Mouse (Mus musculus): ENCODE measurements around the gene Tmem233.

Gene Tmem233

GRCm38 (mm10) chr5:116083081-116083480 lies at the start of gene Tmem233:
Tmem233 (minus strand) TSS chr5:116083244.
- no peak for DNase-seq (ENCODE audit: extremely low spot score, low read depth, low spot score)

GRCm38 (mm10) chr5:116123344-116123743 lies 40.3 kb upstream of the Tmem233 start:
- DNase-seq (ENCODE audit: extremely low spot score, low read depth, low spot score): peak; percentile 74

DNA sequence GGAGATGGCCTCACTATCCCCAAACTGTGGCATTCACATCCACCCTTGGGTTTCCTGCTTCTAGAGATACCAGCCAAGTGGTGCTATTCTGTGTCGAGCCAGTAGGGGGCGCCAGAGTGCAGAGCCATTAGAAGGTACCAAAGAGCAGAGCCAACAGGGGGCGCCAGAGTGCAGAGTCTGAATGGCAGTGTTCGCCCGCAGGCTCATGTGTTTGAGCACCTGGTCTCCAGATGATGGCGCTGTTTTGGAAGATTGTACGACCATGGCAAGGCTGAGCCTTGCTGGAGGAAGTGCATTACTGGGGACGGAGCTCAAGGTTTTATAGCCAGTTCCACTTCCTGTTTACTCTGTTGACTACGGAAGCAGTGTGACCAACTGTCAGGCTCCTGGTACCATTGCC lies 33.5 kb upstream of the Tmem233 start:
- no peak for DNase-seq (ENCODE audit: extremely low spot score, low read depth, low spot score)

- no peak for DNase-seq (ENCODE audit: extremely low spot score, low read depth, low spot score)
These were observed 33.1 kb upstream of the Tmem233 start for GRCm38 (mm10) chr5:116116110-116116509.

GRCm38 (mm10) chr5:116115071-116115834 lies 32.2 kb upstream of the Tmem233 start:
- DNase-seq (ENCODE audit: extremely low spot score, low read depth, low spot score): no peak

- DNase-seq (ENCODE audit: extremely low spot score, low read depth, low spot score): no peak
These were observed 25.6 kb upstream of the Tmem233 start for GRCm38 (mm10) chr5:116108651-116109050.

DNA sequence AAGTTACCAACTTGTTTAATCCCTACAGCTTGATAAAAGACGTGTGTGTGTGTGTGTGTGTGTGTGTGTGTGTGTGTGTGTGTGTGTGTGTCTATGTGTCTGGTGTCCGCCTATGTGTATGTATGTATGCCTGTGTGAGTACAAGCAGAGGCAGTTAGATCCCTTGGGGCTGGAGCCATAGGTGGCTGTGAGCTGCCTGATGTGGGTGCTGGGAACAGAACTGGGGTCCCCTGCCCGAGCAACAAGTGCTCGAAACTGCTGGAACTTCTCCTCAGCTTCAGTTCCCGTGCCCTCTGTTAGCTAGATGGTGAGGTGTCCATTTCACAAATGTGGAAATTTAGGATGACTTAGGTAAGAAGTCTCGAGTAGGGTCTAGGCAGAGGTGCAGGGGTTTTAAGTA lies 1.2 kb upstream of the Tmem233 start:
- DNase-seq (ENCODE audit: extremely low spot score, low read depth, low spot score): no peak

DNA sequence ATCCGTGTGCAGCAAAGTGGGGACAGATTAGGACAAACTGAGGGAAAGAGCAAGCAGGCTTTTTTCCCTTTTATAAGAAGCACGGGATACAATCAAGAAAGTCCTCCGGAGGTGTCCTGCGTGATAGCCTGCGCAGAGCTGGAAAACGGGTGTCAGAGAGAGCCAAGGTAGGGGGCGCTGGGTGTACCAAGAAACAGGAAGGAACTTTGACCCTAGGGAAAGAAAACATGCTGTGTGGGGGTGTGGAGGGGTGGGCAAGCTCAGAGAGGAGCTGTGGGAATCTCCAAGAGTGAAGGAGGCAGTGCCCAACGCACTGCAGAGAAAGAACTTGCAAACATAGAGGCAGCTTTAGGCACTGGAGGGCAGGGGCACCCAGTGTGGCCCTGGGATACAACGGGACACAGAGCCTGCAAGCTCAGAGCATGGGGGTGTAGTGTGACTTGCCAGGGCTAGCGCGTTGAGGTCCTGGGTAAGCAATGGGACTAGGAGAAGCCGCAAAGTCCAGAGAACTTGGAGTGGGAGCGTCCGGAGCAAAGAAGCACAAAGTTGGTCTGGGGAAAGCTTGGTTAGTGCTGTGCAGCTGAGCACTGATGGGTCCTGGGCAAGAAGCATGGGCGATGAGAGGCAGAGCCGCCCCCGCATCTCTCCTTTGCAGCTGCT lies 673 bp downstream of the Tmem233 start:
- DNase-seq (ENCODE audit: extremely low spot score, low read depth, low spot score): no peak

DNA sequence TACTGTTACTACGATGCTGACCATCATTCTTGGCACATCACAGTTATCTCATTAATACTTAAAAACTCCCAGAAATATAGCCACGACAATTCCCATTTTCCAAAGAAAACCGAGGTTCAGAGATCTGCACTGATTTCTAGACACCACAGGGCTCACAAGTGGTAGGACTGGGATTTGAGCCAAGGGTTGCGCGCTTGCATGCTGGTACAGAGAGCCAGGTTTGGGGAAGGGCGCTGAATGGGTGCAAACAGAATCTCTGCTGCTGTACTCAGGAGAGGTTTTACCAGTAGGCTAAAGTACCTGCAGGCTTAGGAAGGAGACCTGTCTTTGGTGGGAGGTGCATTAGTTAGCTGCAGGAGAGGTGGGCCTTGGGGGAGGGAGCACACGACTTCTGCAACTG lies 1.4 kb downstream of the Tmem233 start:
- no peak for DNase-seq (ENCODE audit: extremely low spot score, low read depth, low spot score)

DNA sequence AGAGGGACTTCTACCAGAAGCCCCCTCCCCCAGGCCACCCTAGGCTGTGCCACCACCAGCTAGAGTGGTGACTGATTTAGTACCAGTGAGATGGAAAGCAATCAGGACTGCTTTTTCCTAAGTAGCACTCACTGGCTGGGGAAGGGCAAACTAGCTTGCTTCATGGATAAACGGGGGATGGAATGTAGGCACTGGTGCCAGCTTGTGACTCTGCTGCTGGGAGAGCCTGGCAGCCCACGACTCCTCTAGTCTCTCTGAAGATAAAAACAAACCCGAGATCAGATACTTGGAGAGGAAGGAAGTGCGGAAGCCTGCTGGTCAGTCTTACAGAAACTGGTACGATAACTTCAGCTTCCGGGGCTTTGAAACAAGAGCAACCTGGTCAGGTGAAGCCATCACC lies 2.3 kb downstream of the Tmem233 start:
- DNase-seq (ENCODE audit: extremely low spot score, low read depth, low spot score): no peak

GRCm38 (mm10) chr5:116069618-116070017 lies 13.4 kb downstream of the Tmem233 start:
- no peak for DNase-seq (ENCODE audit: extremely low spot score, low read depth, low spot score)

DNA sequence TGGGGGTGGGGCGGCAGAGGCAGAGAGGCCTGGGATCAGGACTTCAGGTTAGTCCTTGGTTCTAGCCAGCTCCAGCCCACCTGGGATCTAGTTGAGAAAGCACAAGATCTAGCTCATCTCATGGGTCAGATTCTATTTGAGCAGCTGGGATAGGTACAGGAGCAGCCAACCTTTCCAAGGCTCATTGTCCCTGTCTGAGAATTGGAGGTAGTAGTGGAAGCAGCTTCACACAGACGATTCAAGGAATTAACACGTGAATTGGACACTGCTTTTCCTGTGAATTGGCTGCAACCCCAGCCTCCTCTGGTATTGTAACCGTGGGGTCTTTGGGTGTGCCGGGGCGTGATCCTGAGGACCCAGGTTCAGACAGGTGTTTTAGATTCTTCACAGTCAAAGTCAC lies 30.2 kb downstream of the Tmem233 start:
- DNase-seq (ENCODE audit: extremely low spot score, low read depth, low spot score): no peak

GRCm38 (mm10) chr5:116052171-116052570 lies 30.9 kb downstream of the Tmem233 start:
- DNase-seq (ENCODE audit: extremely low spot score, low read depth, low spot score): no peak

- DNase-seq (ENCODE audit: extremely low spot score, low read depth, low spot score): no peak
These were observed 33.2 kb downstream of the Tmem233 start for GRCm38 (mm10) chr5:116049821-116050220.

DNA sequence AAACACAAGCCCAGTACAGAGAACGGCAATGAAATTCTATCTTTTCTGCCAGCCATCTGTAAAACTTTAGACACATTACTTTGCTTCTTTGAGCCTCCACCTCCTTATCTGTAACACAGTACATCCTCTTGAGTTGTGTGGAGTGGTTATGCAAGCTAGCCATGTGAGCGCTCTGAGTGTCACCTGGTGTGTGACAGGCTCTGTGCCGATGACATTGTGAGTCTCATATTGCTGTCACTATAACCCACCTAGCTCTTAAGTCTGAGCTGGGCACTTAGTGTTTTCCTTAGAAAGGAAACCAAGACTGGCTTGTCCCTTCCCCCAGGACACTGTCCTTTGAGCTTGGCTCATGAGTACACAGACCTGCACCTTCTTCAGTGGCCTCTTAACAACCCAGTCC lies 34.7 kb downstream of the Tmem233 start:
- no peak for DNase-seq (ENCODE audit: extremely low spot score, low read depth, low spot score)

DNA sequence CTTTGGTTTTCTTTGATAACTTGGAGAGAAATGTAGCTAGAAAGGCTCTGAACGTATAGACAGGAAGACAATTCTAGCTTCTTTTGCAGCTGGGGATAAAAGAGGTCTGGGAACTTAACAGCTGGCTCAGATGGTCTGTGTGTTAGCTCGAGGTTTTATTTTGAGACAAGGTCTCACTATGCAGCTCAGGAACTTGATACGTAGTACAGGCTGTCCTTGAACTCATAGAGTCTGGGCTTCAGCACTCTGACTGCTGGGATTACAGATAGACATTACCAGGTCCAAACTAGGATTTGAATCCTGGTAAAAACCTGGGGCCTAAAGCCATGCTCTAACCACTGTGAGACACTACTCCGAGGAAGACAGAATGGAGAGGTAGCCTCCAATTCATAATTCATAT lies 36.8 kb downstream of the Tmem233 start:
- DNase-seq (ENCODE audit: extremely low spot score, low read depth, low spot score): no peak

DNA sequence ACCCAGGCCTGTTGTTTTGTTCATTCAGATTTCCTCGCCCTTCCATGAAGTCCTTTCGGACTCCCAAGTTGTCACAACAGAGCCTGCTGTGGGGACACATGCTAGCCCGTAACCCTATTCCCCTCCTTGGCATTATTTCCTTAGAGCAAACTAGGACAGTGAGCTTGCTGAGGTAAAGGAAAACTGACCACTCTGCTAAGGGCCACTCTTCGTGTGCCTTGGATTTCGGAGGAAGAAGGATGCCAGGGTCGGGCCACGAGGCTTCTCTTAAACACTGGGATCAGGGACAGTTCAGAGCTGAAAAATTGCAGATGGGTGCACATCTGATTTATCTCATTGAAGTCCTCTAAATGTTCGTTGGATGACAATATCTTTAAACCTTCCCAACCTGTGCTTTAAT lies 37.5 kb downstream of the Tmem233 start:
- DNase-seq (ENCODE audit: extremely low spot score, low read depth, low spot score): no peak

DNA sequence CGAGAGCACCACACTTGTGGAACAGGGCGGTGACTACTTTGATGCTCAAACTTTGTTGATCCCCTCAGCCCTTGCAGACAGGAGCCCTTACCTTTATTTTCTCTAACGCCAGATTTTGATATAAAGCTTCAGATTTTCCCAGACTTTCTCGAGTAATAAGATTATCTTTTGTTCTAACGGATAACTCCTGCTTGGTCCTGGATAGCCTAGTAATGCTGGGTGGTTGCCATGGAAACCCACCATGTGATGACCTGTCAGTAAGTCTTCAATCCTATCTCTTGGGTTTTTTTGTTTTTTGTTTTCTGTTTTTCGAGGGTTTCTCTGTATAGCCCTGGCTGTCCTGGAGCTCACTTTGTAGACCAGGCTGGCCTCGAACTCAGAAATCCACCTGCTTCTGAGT lies 40.8 kb downstream of the Tmem233 start:
- DNase-seq (ENCODE audit: extremely low spot score, low read depth, low spot score): no peak

GRCm38 (mm10) chr5:116039706-116040105 lies 43.3 kb downstream of the Tmem233 start:
- DNase-seq (ENCODE audit: extremely low spot score, low read depth, low spot score): no peak

DNA sequence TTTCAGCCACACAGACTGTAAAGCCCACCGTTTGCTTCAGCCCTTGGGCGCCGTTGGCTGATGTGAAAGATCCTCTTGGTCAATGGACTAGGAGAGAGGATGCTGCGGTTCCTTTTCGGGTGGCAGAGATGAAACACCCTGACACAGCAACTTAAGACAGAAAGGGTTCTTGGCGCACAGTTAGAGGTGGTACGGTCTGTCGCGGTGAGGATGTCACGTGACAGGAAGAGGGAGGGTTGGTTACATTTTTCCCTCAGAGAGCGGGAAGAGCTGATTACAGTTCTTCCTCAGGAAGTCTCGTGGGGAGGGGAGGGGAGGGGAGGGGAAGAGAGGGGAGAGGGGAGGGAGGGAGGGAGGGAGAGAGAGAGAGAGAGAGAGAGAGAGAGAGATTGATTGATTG lies 45.3 kb downstream of the Tmem233 start:
- no peak for DNase-seq (ENCODE audit: extremely low spot score, low read depth, low spot score)

DNA sequence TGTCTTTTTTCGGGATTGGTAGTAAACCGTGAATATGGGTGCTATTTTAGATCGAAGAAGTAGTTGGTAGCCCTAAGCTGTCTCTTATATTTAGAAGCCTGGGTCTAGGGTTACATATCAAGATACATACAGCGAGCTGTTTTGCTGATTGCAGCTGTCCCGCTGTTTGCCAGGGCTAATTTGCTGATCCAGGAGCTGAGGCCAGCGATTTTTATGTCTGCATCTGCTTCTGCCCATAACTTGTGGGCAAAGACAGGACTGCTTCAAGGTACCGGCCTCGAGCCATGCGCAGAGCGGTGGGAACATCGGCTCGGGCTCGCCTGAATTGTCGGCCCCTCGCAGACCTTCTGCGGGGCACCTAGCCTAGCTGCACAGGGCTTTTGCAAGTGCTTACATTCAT lies 46.6 kb downstream of the Tmem233 start:
- DNase-seq (ENCODE audit: extremely low spot score, low read depth, low spot score): no peak

- DNase-seq (ENCODE audit: extremely low spot score, low read depth, low spot score): peak; percentile 49
These were observed 51.9 kb downstream of the Tmem233 start for GRCm38 (mm10) chr5:116031190-116031577.

Data from hindlimb bud, embryonic 11.5 days (tissue).